Mouse (Mus musculus) cerebellum, adult 2 months (tissue): ENCODE data around the gene P2ry6.

Source experiments
- CTCF ChIP-seq: fragments of 200-500 bp; IDR thresholded peaks from 2 replicates; pipeline ENCODE4 v1.5.1; 2011; ENCODE audit warnings: low read depth, mild to moderate bottlenecking, control low read depth, low read length, moderate library complexity, borderline replicate concordance; ENCODE audit not compliant: insufficient read depth
- POLR2A ChIP-seq: fragments of 200-500 bp; IDR thresholded peaks from 2 replicates; pipeline ENCODE4 v1.6.1; 2011; ENCODE audit warnings: low read length, control low read depth, borderline replicate concordance; ENCODE audit not compliant: insufficient read depth

- TF ChIP-seq CTCF (no peak), POLR2A (no peak)
Observed at GRCm38 (mm10) chr7:100979175-100979574, 4.7 kb upstream of the P2ry6 start.
